ENCODE assay signal across 9 mouse cellular contexts in genomic region chr2:80445491-80445890, GRCm38 (mm10). TPM values are rescaled to one million over a fixed set of nuclear protein-coding genes. Genes with fewer than 3 reads are reported as not detected.
A peak's percentile ranks its signal among the peaks of the same experiment; 100 is the strongest.
DNase-seq lines count a peak whose midpoint lies in the region; ATAC-seq and TF ChIP-seq lines count a peak whose summit lies in the region.
"Had no signal": no experiment of that assay in that cellular context is flagged by ENCODE, and none has a peak within 500 bp of the region (broad histone marks: within the 10 kb centered on the region; RNA-seq: fewer than 3 reads in every experiment).

No protein-coding gene starts in this region.

- no peak overlapping the region for H3K9ac ChIP-seq in kidney, embryonic 14.5 days (ENCODE audit: low read depth, low read length)
- H3K9ac ChIP-seq in embryonic facial prominence, embryonic 13.5 days: peak overlapping the region; percentile 81
- H3K9ac ChIP-seq in limb, embryonic 14.5 days (ENCODE audit: low read depth, low read length, severe bottlenecking): no peak overlapping the region

- DNase-seq in kidney, postnatal 36 days: no peak
- no peak for DNase-seq in limb, embryonic 14.5 days (ENCODE audit: low spot score)
- DNase-seq in cerebellum, adult 9-11 months: no peak
- no peak for DNase-seq in thymus, postnatal 25 days
- no peak for DNase-seq in layer of hippocampus, postnatal 10 days (ENCODE audit: low spot score in 2 of 2)
- DNase-seq: lung, adult 18-20 months had no signal

- H3K36me3 ChIP-seq in kidney, embryonic 14.5 days (ENCODE audit: control insufficient read depth, insufficient read depth, low read length): no peaks in the 10 kb centered on the region
- H3K36me3 ChIP-seq in embryonic facial prominence, embryonic 13.5 days: no peaks in the 10 kb centered on the region
- no peaks in the 10 kb centered on the region for H3K36me3 ChIP-seq in limb, embryonic 14.5 days (ENCODE audit: control insufficient read depth, insufficient read depth, low read length)

- no peak for TF ChIP-seq CTCF in cortical plate, adult 2 months (IDR thresholded peaks at IDR 0.05; ENCODE audit: extremely low read depth, insufficient read depth, low read length)

- no peak overlapping the region for H3K27ac ChIP-seq in kidney, embryonic 14.5 days (ENCODE audit: low read depth, low read length)
- no peak overlapping the region for H3K27ac ChIP-seq in cortical plate, adult 2 months (ENCODE audit: insufficient read depth, low read length)
- H3K27ac ChIP-seq in embryonic facial prominence, embryonic 13.5 days: no peak overlapping the region
- no peak overlapping the region for H3K27ac ChIP-seq in limb, embryonic 14.5 days (replicated peaks; ENCODE audit: low read depth, low read length)

- peak overlapping the region; percentile 61 for H3K4me3 ChIP-seq in kidney, embryonic 14.5 days (ENCODE audit: low read length)
- peak overlapping the region; percentile 43; the same call in 1 of the 2 replicates for H3K4me3 ChIP-seq in cortical plate, adult 2 months (ENCODE audit: insufficient read depth, low read length)
- H3K4me3 ChIP-seq in embryonic facial prominence, embryonic 13.5 days: peak overlapping the region; percentile 64
- peak overlapping the region; percentile 61 for H3K4me3 ChIP-seq in limb, embryonic 14.5 days (replicated peaks; ENCODE audit: low read length)

- H3K27me3 ChIP-seq in kidney, embryonic 14.5 days (ENCODE audit: control insufficient read depth, insufficient read depth, low read length): peaks cover 4% of the 10 kb centered on the region; the same call in 1 of the 2 replicates
- peaks cover 18% of the 10 kb centered on the region for H3K27me3 ChIP-seq in embryonic facial prominence, embryonic 13.5 days
- H3K27me3 ChIP-seq in limb, embryonic 14.5 days (ENCODE audit: control insufficient read depth, insufficient read depth, low read length): peaks cover 12% of the 10 kb centered on the region; the same call in 1 of the 2 replicates

- no peak for TF ChIP-seq POLR2A in cortical plate, adult 2 months (IDR thresholded peaks at IDR 0.05; ENCODE audit: extremely low read depth, insufficient read depth, low read length)
- TF ChIP-seq POLR2A in limb, embryonic 14.5 days (IDR thresholded peaks at IDR 0.05; ENCODE audit: borderline replicate concordance, extremely low read depth, insufficient read depth, insufficient read length): no peak

- peak overlapping the region; percentile 98 for H3K4me2 ChIP-seq in kidney, embryonic 14.5 days (replicated peaks; ENCODE audit: low read depth, low read length)
- H3K4me2 ChIP-seq in embryonic facial prominence, embryonic 13.5 days: peak overlapping the region; percentile 98
- H3K4me2 ChIP-seq in limb, embryonic 14.5 days (replicated peaks; ENCODE audit: low read depth, low read length, severe bottlenecking): peak overlapping the region; percentile 92

- 0 out of 2 replicates have a peak, but pooled peaks cover 6% of the 10 kb centered on the region for H3K4me1 ChIP-seq in kidney, embryonic 14.5 days (ENCODE audit: control insufficient read depth, insufficient read depth, low read length)
- no peaks in the 10 kb centered on the region for H3K4me1 ChIP-seq in cortical plate, adult 2 months (ENCODE audit: control insufficient read depth, insufficient read depth, low read length)
- peaks cover 16% of the 10 kb centered on the region for H3K4me1 ChIP-seq in embryonic facial prominence, embryonic 13.5 days
- H3K4me1 ChIP-seq in limb, embryonic 14.5 days (ENCODE audit: control insufficient read depth, insufficient read depth, low read length): no peaks in the 10 kb centered on the region; the same call in 1 of the 2 replicates

- H3K9me3 ChIP-seq in kidney, embryonic 14.5 days (ENCODE audit: control insufficient read depth, low read length): 0 out of 2 replicates have a peak, but pooled peaks cover 3% of the 10 kb centered on the region
- H3K9me3 ChIP-seq in embryonic facial prominence, embryonic 13.5 days: no peaks in the 10 kb centered on the region
- H3K9me3 ChIP-seq in limb, embryonic 14.5 days (ENCODE audit: control insufficient read depth, low read length): peaks cover 7% of the 10 kb centered on the region

- WGBS in kidney, embryonic 14.5 days: 27% methylated on average over 10 of the region's 10 CpGs
- 36% methylated on average over 10 of the region's 10 CpGs for WGBS in embryonic facial prominence, embryonic 13.5 days
- 33% methylated on average over 10 of the region's 10 CpGs for WGBS in limb, embryonic 14.5 days

- ATAC-seq in kidney, embryonic 14.5 days (ENCODE audit: low FRiP score, low TSS enrichment): no peak
- ATAC-seq in embryonic facial prominence, embryonic 13.5 days (ENCODE audit: insufficient number of reproducible peaks, insufficient read depth, low FRiP score, low TSS enrichment, low read depth): no peak
- no peak for ATAC-seq in limb, embryonic 14.5 days (ENCODE audit: low FRiP score, low read depth)

RNA-seq across cellular contexts. Expression of gene Frzb, which starts 1.9 kb away (rescaled TPM):
- polyA plus RNA-seq in kidney, embryonic 14.5 days (2014; fragmentation: Nextera tagmentation; extraction: Ambion mirVana): 11.4 and 21.9 TPM in 2 replicates
- polyA plus RNA-seq in cortical plate, adult 2 months (2012; rRNA removed): 13.3 and 14.3 TPM in 2 replicates
- polyA plus RNA-seq in embryonic facial prominence, embryonic 13.5 days (2015; fragmentation: Nextera tagmentation; extraction: Ambion mirVana): 34.6 and 49.5 TPM in 2 replicates
- 13.9 and 17.2 TPM in 2 replicates for polyA plus RNA-seq in limb, embryonic 14.5 days (2012; rRNA removed)
- polyA plus RNA-seq in limb, embryonic 14.5 days (2014; fragmentation: Nextera tagmentation; extraction: Ambion mirVana): 10.5 and 10.8 TPM in 2 replicates
- 10 to 100 TPM; 16.8 to 17.6 TPM for total RNA-seq in layer of hippocampus, postnatal 10 days (2021)
